Mouse (Mus musculus) ES-E14 (cell line): ENCODE data around the gene Lmbr1l. TPM values are rescaled to one million over a fixed set of nuclear protein-coding genes. Genes with fewer than 3 reads are reported as not detected.

Experiments
- DNase-seq: peaks from one replicate; pipeline ENCODE4 v3.0.0-alpha.2; 2013; ENCODE audit warnings: low read depth, low spot score
- H3K27ac ChIP-seq: 2 replicates; pipeline ENCODE4 v1.5.1; 2012; ENCODE audit warnings: low read depth, mild to moderate bottlenecking, low read length, moderate library complexity, mixed read lengths; ENCODE audit not compliant: poor library complexity, insufficient read depth, severe bottlenecking
- H3K36me3 ChIP-seq: 2 replicates; pipeline ENCODE4 v1.6.1; 2012; ENCODE audit warnings: mild to moderate bottlenecking, low read length, moderate library complexity, mixed read lengths; ENCODE audit not compliant: control insufficient read depth, poor library complexity, insufficient read depth, severe bottlenecking
- H3K4me1 ChIP-seq, 2 experiments: fragments of 150-350 bp in 1 of 2; sonication (generic) in 1 of 2; 2 replicates each; pipeline ENCODE4 v1.6.1; 2012; ENCODE audit warnings: low read length in 2 of 2, mild to moderate bottlenecking in 1 of 2, mixed read lengths in 1 of 2; ENCODE audit not compliant: control insufficient read depth in 2 of 2, insufficient read depth in 2 of 2, poor library complexity in 1 of 2
- H3K4me3 ChIP-seq, 2 experiments: fragments of 150-350 bp in 1 of 2; sonication (generic) in 1 of 2; 2 replicates each; pipeline ENCODE4 v1.5.1; 2012; ENCODE audit warnings: low read length in 2 of 2, low read depth in 1 of 2, mild to moderate bottlenecking in 1 of 2, mixed read lengths in 1 of 2; ENCODE audit not compliant: insufficient read depth in 1 of 2, poor library complexity in 1 of 2, severe bottlenecking in 1 of 2
- H3K9ac ChIP-seq: 2 replicates; pipeline ENCODE4 v1.6.1; 2012; ENCODE audit warnings: low read depth, mild to moderate bottlenecking, low read length, mixed read lengths; ENCODE audit not compliant: poor library complexity, insufficient read depth, severe bottlenecking
- H3K9me3 ChIP-seq: fragments of 150-350 bp; sonication (generic); 2 replicates; pipeline ENCODE4 v1.6.1; 2012; ENCODE audit warnings: low read depth, mild to moderate bottlenecking, low read length; ENCODE audit not compliant: control insufficient read depth, insufficient read depth
- CHD2 ChIP-seq: IDR thresholded peaks from 2 replicates; pipeline ENCODE4 v1.6.1; 2014; ENCODE audit warnings: mild to moderate bottlenecking, low read depth, low read length, inconsistent platforms
- HCFC1 ChIP-seq: IDR thresholded peaks from 2 replicates; pipeline ENCODE4 v1.6.1; 2012; ENCODE audit warnings: low read length, inconsistent platforms, borderline replicate concordance; ENCODE audit not compliant: insufficient read depth
- MAFK ChIP-seq: IDR thresholded peaks from 2 replicates; pipeline ENCODE4 v1.6.1; 2014; ENCODE audit warnings: mild to moderate bottlenecking, low read depth, low read length, inconsistent platforms; ENCODE audit not compliant: insufficient read depth
- ZC3H11A ChIP-seq: IDR thresholded peaks from 2 replicates; pipeline ENCODE4 v1.6.1; 2012; ENCODE audit warnings: low read depth, mild to moderate bottlenecking, inconsistent platforms, low read length, borderline replicate concordance
- ZNF384 ChIP-seq: IDR thresholded peaks from 2 replicates; pipeline ENCODE4 v1.6.1; 2012; ENCODE audit warnings: low read depth, low read length, inconsistent platforms
- in situ Hi-C, 2 experiments: fragments of 600-800 bp; cut with MboI; formaldehyde crosslinking; loops; one replicate each; pipeline ENCODE4 v1.15.1; 2025; ENCODE audit warnings: low sequenced_read_pairs in 2 of 2, inconsistent platforms in 1 of 2; ENCODE audit not compliant: unreplicated experiment in 2 of 2
- total RNA-seq: library from RNA; depleted of rRNA; stranded (reverse); fragments of 300-350 nt; gene quantifications from 2 replicates; pipeline ENCODE4 v1.2.3, GENCODE M21; 2012

The Lmbr1l gene
- total RNA-seq, 1 experiment, result 55.1 TPM

DNA sequence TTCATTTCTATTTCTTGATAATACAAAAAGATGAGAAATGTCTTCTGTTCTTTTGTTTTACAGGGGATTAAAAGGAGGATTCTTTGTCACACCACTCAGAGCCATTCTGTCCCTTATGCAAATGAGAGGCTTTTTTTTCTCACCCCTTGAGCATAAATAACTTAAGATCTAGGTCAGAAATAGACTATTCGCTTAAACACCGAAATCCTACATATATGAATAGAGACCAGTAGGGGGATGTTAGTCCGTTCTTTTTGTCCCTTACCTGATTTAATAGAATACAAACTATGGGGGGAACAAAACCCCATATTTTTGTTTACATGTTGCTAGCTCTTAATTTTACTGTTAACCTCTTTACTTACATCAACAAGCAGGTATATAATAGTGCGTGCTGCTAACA, 38.0 kb upstream of the Lmbr1l start:
- H3K9ac ChIP-seq, result no peak overlapping the region
- TF ChIP-seq ZNF384 (no peak), HCFC1 (no peak), MAFK (no peak), CHD2 (no peak), ZC3H11A (no peak)
- no peaks in the 10 kb centered on the region for H3K9me3 ChIP-seq
- no peak overlapping the region for H3K4me3 ChIP-seq
- H3K4me1 ChIP-seq, result peaks cover 7% of the 10 kb centered on the region in 2 experiments; a peak in 3 of 4 replicates
- in situ Hi-C loops, result no loop called here
- DNase-seq, result no peak
- H3K27ac ChIP-seq, result no peak overlapping the region
- H3K36me3 ChIP-seq, result peaks cover 5% of the 10 kb centered on the region

DNA sequence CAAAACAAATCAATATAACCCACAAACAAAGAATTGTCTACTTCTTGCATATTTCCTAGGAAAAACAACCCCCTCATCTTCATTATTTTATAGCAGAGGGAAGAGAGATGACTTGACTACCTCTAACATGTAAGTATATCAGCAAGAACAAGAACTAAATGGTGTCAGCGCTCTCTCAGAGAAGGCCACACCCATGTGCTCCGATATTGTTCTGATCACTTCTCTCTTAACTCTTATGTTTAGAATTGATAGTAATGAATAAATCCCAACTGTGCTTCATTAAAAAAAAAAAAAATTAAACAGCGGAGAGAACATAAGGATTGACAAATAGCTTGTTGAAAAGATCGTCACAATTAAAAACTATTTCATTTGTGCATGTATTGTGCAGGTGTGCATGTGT, 37.3 kb upstream of the Lmbr1l start:
- Histone ChIP-seq H3K9me3 (no peaks in the 10 kb centered on the region), H3K4me3 (no peak overlapping the region), H3K27ac (no peak overlapping the region), H3K36me3 (peaks cover 7% of the 10 kb centered on the region), H3K9ac (no peak overlapping the region), H3K4me1 (peaks cover 7% of the 10 kb centered on the region in 2 experiments; a peak in 3 of 4 replicates)
- in situ Hi-C loops, result no loop called here
- no peak for DNase-seq
- no peak for TF ChIP-seq HCFC1
- no peak for TF ChIP-seq MAFK
- no peak for TF ChIP-seq ZNF384
- TF ChIP-seq ZC3H11A, result no peak
- TF ChIP-seq CHD2, result no peak

DNA sequence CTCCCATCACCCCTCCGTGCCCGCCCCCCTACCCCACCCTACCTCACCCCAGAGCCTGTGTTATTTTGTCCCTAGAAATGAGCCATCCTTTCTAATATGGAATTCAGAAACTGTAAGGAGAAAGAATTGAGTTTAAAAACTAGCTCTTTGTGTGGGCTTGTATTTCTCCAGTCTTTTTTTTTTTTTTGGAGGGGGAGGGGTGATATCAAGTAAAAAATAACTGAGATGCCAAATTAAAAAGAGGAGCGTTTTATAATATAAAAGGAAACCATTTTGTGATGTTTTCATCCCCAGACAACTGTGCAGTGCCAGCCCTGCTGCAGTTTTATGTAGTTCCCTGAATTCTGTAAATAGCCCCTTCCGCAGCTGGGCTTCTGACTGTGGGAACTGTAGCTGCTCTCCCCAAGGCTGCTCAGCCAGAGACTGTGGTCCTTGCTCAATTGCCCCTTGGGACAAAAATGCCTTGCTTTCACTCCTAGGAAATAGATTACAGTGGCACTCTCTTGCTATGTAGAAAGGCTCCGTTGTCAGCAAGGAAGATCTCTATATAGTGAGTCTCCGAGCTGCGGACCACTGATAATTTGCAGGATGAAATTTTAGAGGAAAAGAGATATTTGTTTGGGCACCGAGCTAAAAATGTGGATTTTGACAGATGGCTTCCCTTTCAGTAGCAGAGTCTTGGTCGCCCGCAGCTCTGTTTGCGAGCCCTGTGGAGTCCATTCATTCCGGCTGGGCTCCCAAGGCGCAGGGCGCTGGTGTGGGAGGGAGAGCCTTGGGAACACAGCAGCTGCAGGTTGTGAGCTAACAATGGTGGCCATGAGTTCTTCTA, 36.6 kb upstream of the Lmbr1l start:
- H3K4me1 ChIP-seq, result peaks cover 7% of the 10 kb centered on the region in 2 experiments; a peak in 3 of 4 replicates
- H3K4me3 ChIP-seq, result no peak overlapping the region
- H3K36me3 ChIP-seq, result peaks cover 7% of the 10 kb centered on the region
- no peak overlapping the region for H3K27ac ChIP-seq
- in situ Hi-C loops, result no loop called here
- no peak overlapping the region for H3K9ac ChIP-seq
- no peak for DNase-seq
- H3K9me3 ChIP-seq, result no peaks in the 10 kb centered on the region
- TF ChIP-seq ZC3H11A (no peak), ZNF384 (peak; percentile 57; the same call in 1 of the 2 replicates), MAFK (no peak), CHD2 (no peak), HCFC1 (no peak)

DNA sequence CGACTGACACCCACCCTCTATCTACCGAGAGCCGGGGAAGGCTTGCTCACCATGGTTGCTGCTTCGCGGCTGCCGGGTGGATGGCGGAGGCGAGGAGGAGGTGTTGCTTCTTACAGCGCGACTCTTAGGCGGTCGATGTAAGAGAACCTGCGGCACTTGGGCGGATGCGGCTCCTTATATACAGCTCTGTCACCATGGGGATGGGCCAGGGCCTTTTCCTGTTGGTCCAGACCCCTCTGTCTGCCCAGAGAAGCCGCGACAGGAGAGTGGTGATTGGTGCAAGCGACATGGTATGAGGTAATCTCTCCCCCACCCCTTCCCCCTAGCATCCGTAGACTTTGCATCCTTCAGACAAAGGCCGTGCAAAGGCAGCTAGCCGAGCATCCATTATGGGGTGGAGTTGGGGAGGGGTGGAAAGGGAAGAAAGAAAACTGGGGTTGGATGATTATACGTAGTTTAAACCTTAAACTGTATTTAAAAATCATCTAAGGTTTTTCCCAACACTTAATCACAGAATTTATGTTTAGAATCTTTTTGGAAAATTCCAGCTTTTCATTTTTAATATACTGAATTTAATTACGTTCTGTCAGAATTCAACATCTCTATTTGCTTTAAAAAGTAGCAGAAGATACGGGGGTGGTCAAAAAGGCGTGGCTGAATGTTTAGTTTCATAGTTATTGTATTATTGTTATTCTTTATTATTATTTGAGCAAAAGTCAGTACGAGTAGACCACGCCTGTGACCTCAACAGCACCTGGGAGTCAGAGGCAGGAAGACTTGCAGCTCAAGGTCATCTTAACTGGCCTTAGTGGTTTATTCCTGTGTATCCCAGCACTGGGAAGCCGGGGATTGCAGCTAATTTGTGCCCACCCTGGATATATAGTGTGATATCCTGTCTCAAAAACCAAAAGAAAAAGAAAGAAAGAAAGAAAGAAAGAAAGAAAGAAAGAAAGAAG, 35.6 kb upstream of the Lmbr1l start, which contains the start of the genes Gm49450 and Tuba1a:
TSS of gene Gm49450 (minus strand) at position 151 of the 956 bp plus-strand sequence.
TSS of gene Tuba1a (minus strand) at position 303 of the 956 bp plus-strand sequence.
- peak within 1 kb of the TSS; percentile 86 for H3K27ac ChIP-seq
- H3K4me3 ChIP-seq, result peak within 1 kb of the TSS; percentile 78 to 91
- peaks cover 10% of the 10 kb centered on the region for H3K36me3 ChIP-seq
- peak; percentile 98 for DNase-seq
- no peaks in the 10 kb centered on the region for H3K9me3 ChIP-seq
- peak within 1 kb of the TSS; percentile 85 for H3K9ac ChIP-seq
- TF ChIP-seq CHD2 (no peak), ZNF384 (no peak), ZC3H11A (no peak), HCFC1 (no peak), MAFK (no peak)
- in situ Hi-C loops, result no loop called here
- peaks cover 7% of the 10 kb centered on the region in 2 experiments; a peak in 3 of 4 replicates for H3K4me1 ChIP-seq
